In genomic region chr2:30094208-30094588, GRCm38 (mm10) we compare ENCODE assay signal across 8 mouse cellular contexts. TPM values are rescaled to one million over a fixed set of nuclear protein-coding genes. Genes with fewer than 3 reads are reported as not detected.
DNase-seq lines count a peak whose midpoint lies in the region; ATAC-seq lines count a peak whose summit lies in the region.

No protein-coding gene starts in this region.

- H3K9me3 ChIP-seq in heart, embryonic 12.5 days (replicated peaks): no peaks in the 10 kb centered on the region
- H3K9me3 ChIP-seq in intestine, embryonic 16.5 days (ENCODE audit: control insufficient read depth, low read length): no peaks in the 10 kb centered on the region
- H3K9me3 ChIP-seq in neural tube, embryonic 15.5 days (replicated peaks): no peaks in the 10 kb centered on the region

- H3K9ac ChIP-seq in heart, embryonic 12.5 days: peak overlapping the region; percentile 66
- H3K9ac ChIP-seq in intestine, embryonic 16.5 days (ENCODE audit: low read depth, low read length): peak overlapping the region; percentile 77
- peak overlapping the region; percentile 60 for H3K9ac ChIP-seq in neural tube, embryonic 15.5 days (replicated peaks)

- no peaks in the 10 kb centered on the region for H3K27me3 ChIP-seq in heart, embryonic 12.5 days (replicated peaks)
- no peaks in the 10 kb centered on the region for H3K27me3 ChIP-seq in intestine, embryonic 16.5 days (replicated peaks; ENCODE audit: control insufficient read depth, insufficient read depth, low read length)
- H3K27me3 ChIP-seq in neural tube, embryonic 15.5 days (replicated peaks): no peaks in the 10 kb centered on the region

- peaks cover 20% of the 10 kb centered on the region for H3K4me1 ChIP-seq in heart, embryonic 12.5 days (replicated peaks)
- peaks cover 18% of the 10 kb centered on the region for H3K4me1 ChIP-seq in intestine, embryonic 16.5 days (ENCODE audit: control insufficient read depth, insufficient read depth, low read length)
- peaks cover 23% of the 10 kb centered on the region for H3K4me1 ChIP-seq in neural tube, embryonic 15.5 days

- peak overlapping the region; percentile 23 for H3K27ac ChIP-seq in heart, embryonic 12.5 days (ENCODE audit: poor library complexity, severe bottlenecking)
- H3K27ac ChIP-seq in intestine, embryonic 16.5 days (ENCODE audit: low read length): peak overlapping the region; percentile 84
- H3K27ac ChIP-seq in neural tube, embryonic 15.5 days (replicated peaks): peak overlapping the region; percentile 61

- 4% methylated on average over 13 of the region's 13 CpGs for WGBS in heart, embryonic 12.5 days
- 2% methylated on average over 13 of the region's 13 CpGs for WGBS in intestine, embryonic 16.5 days
- 2% methylated on average over 13 of the region's 13 CpGs for WGBS in neural tube, embryonic 15.5 days

- DNase-seq in heart, adult 11 months: no peak
- peak; percentile 8 for DNase-seq in urinary bladder, postnatal 25 days (ENCODE audit: low spot score)
- no peak for DNase-seq in urinary bladder, postnatal 14 days (ENCODE audit: low spot score)
- no peak for DNase-seq in ovary, postnatal 36 days (ENCODE audit: low spot score)
- DNase-seq in adrenal gland, adult 2 months: no peak

- no peak for ATAC-seq in heart, embryonic 12.5 days (ENCODE audit: insufficient number of reproducible peaks, low FRiP score)
- ATAC-seq in intestine, embryonic 16.5 days: no peak
- peak; percentile 10; the same call in 1 of the 2 replicates for ATAC-seq in neural tube, embryonic 15.5 days (ENCODE audit: low FRiP score)

- H3K4me2 ChIP-seq in heart, embryonic 12.5 days: peak overlapping the region; percentile 78
- H3K4me2 ChIP-seq in intestine, embryonic 16.5 days (ENCODE audit: low read depth, low read length): peak overlapping the region; percentile 89
- H3K4me2 ChIP-seq in neural tube, embryonic 15.5 days: peak overlapping the region; percentile 88

- peaks cover 39% of the 10 kb centered on the region for H3K36me3 ChIP-seq in heart, embryonic 12.5 days
- H3K36me3 ChIP-seq in intestine, embryonic 16.5 days (ENCODE audit: control insufficient read depth, insufficient read depth, low read length): no peaks in the 10 kb centered on the region
- peaks cover 24% of the 10 kb centered on the region for H3K36me3 ChIP-seq in neural tube, embryonic 15.5 days

- peak overlapping the region; percentile 75 for H3K4me3 ChIP-seq in heart, embryonic 12.5 days
- H3K4me3 ChIP-seq in intestine, embryonic 16.5 days (ENCODE audit: low read length): peak overlapping the region; percentile 76
- peak overlapping the region; percentile 67 for H3K4me3 ChIP-seq in neural tube, embryonic 15.5 days (replicated peaks)

RNA-seq across cellular contexts. Expression of gene Zdhhc12, which starts 0.8 kb away (rescaled TPM):
- 49.8 and 50.4 TPM in 2 replicates for polyA plus RNA-seq in heart, embryonic 12.5 days (2016; fragmentation: Nextera tagmentation; extraction: Ambion mirVana)
- polyA plus RNA-seq in intestine, embryonic 16.5 days (2015; fragmentation: Nextera tagmentation; extraction: Ambion mirVana): 79.0 and 86.2 TPM in 2 replicates
- polyA plus RNA-seq in neural tube, embryonic 15.5 days (2015; fragmentation: Nextera tagmentation; extraction: Ambion mirVana): 31.6 and 33.6 TPM in 2 replicates
- total RNA-seq in adrenal gland, adult 2 months (2021): 10 to 100 TPM; 16.2 to 18.9 TPM
- 120 and 123 TPM in 2 replicates for polyA plus RNA-seq in adrenal gland, adult 2 months (2012; rRNA removed)

RNA-seq across cellular contexts. Expression of gene Pkn3, which starts 16.7 kb away (rescaled TPM):
- polyA plus RNA-seq in heart, embryonic 12.5 days (2016; fragmentation: Nextera tagmentation; extraction: Ambion mirVana): 19.6 and 21.5 TPM in 2 replicates
- 10.4 and 10.8 TPM in 2 replicates for polyA plus RNA-seq in intestine, embryonic 16.5 days (2015; fragmentation: Nextera tagmentation; extraction: Ambion mirVana)
- 2.0 and 3.1 TPM in 2 replicates for polyA plus RNA-seq in neural tube, embryonic 15.5 days (2015; fragmentation: Nextera tagmentation; extraction: Ambion mirVana)
- 1 to 10 TPM; 4.7 to 6.2 TPM for total RNA-seq in adrenal gland, adult 2 months (2021)
- 5.5 and 8.8 TPM in 2 replicates for polyA plus RNA-seq in adrenal gland, adult 2 months (2012; rRNA removed)

RNA-seq across cellular contexts. Expression of gene Zer1, which starts 30.2 kb away (rescaled TPM):
- 5.7 and 6.1 TPM in 2 replicates for polyA plus RNA-seq in heart, embryonic 12.5 days (2016; fragmentation: Nextera tagmentation; extraction: Ambion mirVana)
- polyA plus RNA-seq in intestine, embryonic 16.5 days (2015; fragmentation: Nextera tagmentation; extraction: Ambion mirVana): 3.3 and 3.7 TPM in 2 replicates
- 12.4 and 14.5 TPM in 2 replicates for polyA plus RNA-seq in neural tube, embryonic 15.5 days (2015; fragmentation: Nextera tagmentation; extraction: Ambion mirVana)
- 10 to 100 TPM; 35.0 to 40.2 TPM for total RNA-seq in adrenal gland, adult 2 months (2021)
- polyA plus RNA-seq in adrenal gland, adult 2 months (2012; rRNA removed): 91.0 and 95.5 TPM in 2 replicates

RNA-seq across cellular contexts. Expression of gene Set, which starts 37.0 kb away (rescaled TPM):
- polyA plus RNA-seq in heart, embryonic 12.5 days (2016; fragmentation: Nextera tagmentation; extraction: Ambion mirVana): 297 and 306 TPM in 2 replicates
- 329 and 361 TPM in 2 replicates for polyA plus RNA-seq in intestine, embryonic 16.5 days (2015; fragmentation: Nextera tagmentation; extraction: Ambion mirVana)
- 285 and 330 TPM in 2 replicates for polyA plus RNA-seq in neural tube, embryonic 15.5 days (2015; fragmentation: Nextera tagmentation; extraction: Ambion mirVana)
- 100 to 1,000 TPM; 202 to 236 TPM for total RNA-seq in adrenal gland, adult 2 months (2021)
- polyA plus RNA-seq in adrenal gland, adult 2 months (2012; rRNA removed): 94.3 and 101 TPM in 2 replicates

RNA-seq across cellular contexts. Expression of gene Tbc1d13, which starts 39.3 kb away (rescaled TPM):
- 5.4 and 5.8 TPM in 2 replicates for polyA plus RNA-seq in heart, embryonic 12.5 days (2016; fragmentation: Nextera tagmentation; extraction: Ambion mirVana)
- 8.3 and 9.8 TPM in 2 replicates for polyA plus RNA-seq in intestine, embryonic 16.5 days (2015; fragmentation: Nextera tagmentation; extraction: Ambion mirVana)
- 11.3 TPM in 2 replicates for polyA plus RNA-seq in neural tube, embryonic 15.5 days (2015; fragmentation: Nextera tagmentation; extraction: Ambion mirVana)
- 10 to 100 TPM; 47.8 to 55.2 TPM for total RNA-seq in adrenal gland, adult 2 months (2021)
- polyA plus RNA-seq in adrenal gland, adult 2 months (2012; rRNA removed): 60.2 and 69.7 TPM in 2 replicates

Comparison
In these comparisons a context has a peak if more than half of its experiments do, and no peak if none do; other contexts are left out.
1. H3K27ac ChIP-seq: peak in every context shown above with its lines; median percentile 84 in intestine, embryonic 16.5 days; 61 in neural tube, embryonic 15.5 days; 23 in heart, embryonic 12.5 days.